Mouse (Mus musculus) cortical plate, adult 2 months (tissue): ENCODE results near the gene Ubb. TPM values are rescaled to one million over a fixed set of nuclear protein-coding genes. Genes with fewer than 3 reads are reported as not detected.

Experiments
- H3K27ac ChIP-seq: fragments of 200-500 bp; 2 replicates; pipeline ENCODE4 v1.5.1; 2012; ENCODE audit warnings: low read length, control low read depth, inconsistent platforms; ENCODE audit not compliant: insufficient read depth
- H3K4me1 ChIP-seq: fragments of 200-500 bp; 2 replicates; pipeline ENCODE4 v1.6.1; 2011; ENCODE audit warnings: low read length; ENCODE audit not compliant: control insufficient read depth, insufficient read depth
- H3K4me3 ChIP-seq: fragments of 200-500 bp; 2 replicates; pipeline ENCODE4 v1.5.1; 2011; ENCODE audit warnings: mild to moderate bottlenecking, low read length, control low read depth; ENCODE audit not compliant: insufficient read depth
- CTCF ChIP-seq: fragments of 200-500 bp; IDR thresholded peaks from 2 replicates; pipeline ENCODE4 v1.5.1; 2011; ENCODE audit warnings: mild to moderate bottlenecking, control low read depth, low read length; ENCODE audit not compliant: insufficient read depth; ENCODE audit errors: extremely low read depth
- POLR2A ChIP-seq: fragments of 200-500 bp; IDR thresholded peaks from 2 replicates; pipeline ENCODE4 v1.6.1; 2011; ENCODE audit warnings: mild to moderate bottlenecking, low read length, control low read depth; ENCODE audit not compliant: insufficient read depth; ENCODE audit errors: extremely low read depth
- polyA plus RNA-seq: library from polyadenylated mRNA; depleted of rRNA; stranded (reverse); fragments of >200 nt; gene quantifications from 2 replicates; pipeline ENCODE4 v1.2.3, GENCODE M21; 2012

The Ubb gene
- polyA plus RNA-seq, 1 experiment = 3,262 TPM

DNA sequence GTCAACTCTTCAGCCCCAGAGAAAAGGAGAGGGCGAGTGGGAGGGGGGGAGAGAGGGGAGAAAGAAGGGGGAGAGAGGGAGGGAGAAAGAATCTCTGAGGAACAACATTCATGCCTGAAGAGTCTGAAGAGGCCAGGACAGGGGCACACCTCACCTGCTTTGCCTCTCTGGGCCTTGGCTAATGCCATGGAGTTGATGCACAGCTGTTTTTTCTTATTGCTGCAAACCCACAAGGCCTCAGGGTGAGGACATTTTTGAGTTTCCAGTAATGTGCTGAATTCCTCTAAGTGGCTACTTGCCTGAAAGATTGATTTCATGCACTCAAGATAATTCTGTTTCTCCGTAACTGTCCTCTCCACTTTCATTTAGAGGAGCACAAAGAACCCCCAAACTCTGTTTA, 7.2 kb downstream of the Ubb start:
- TF ChIP-seq CTCF (no peak), POLR2A (no peak)
- no peak overlapping the region for H3K27ac ChIP-seq
- peaks cover 3% of the 10 kb centered on the region; the same call in 1 of the 2 replicates for H3K4me1 ChIP-seq
- no peak overlapping the region for H3K4me3 ChIP-seq

DNA sequence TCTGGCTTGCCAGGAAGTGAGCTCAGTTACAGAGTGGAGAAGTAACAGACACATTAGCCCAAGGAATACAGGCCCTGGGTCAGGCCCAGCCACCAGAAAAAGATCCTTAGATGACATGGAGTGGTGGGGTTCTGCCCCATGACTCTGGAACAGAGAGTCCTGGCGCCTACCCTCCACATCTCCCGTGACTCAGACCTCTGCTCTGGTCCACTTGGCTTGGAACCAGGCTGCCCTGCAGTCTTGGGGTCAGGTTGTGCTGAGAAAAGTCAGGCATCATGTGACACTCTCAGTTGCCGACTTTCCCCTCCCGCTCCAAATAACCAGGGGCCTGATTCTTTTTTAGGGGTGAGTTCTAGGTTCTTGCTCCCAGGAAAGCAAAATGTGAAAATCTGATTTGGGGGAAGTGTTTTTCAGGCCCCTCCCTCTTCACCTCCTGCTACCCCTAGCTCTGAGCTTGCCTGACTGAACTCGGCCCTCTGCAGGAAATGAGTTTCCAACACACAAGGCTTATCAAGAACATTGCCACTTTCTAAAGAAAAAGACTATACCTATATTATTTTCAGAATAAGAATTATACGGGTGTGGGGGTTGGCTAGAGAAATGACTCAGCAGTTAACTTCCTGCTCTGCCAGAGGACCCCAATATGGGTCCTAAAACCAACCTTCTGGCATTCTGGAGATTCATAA, 8.1 kb downstream of the Ubb start:
- H3K4me3 ChIP-seq = no peak overlapping the region
- H3K4me1 ChIP-seq = peaks cover 3% of the 10 kb centered on the region; the same call in 1 of the 2 replicates
- no peak overlapping the region for H3K27ac ChIP-seq
- TF ChIP-seq POLR2A = no peak
- TF ChIP-seq CTCF = no peak

DNA sequence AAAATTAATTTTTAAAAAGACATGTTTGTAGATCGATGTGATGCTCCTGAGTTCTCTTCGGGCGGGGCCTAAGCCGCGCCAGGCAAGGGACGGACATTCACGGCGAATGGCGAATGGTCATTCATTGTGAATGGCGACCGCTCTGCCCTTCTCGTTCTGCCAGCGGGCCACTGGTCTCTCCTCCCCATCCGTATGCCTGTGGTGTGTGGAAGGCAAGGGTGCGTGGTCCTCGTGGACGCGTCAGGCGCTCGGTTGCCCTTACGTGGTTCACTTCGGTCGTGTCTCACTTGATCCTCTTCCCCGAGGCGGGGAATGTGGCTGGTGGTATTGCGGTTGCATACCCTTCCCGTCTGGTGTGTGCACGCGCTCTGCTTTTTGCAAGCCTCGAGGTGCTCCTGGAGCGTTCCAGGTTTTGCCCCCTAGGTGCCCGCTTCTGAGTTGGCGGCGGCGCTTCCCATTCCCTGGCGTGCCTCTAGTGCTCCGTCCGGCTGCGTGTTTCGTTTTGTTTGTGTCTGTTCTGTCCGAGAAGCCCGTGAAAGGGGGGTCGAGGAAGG, 9.6 kb downstream of the Ubb start:
- H3K4me1 ChIP-seq = no peaks in the 10 kb centered on the region
- peak overlapping the region; percentile 23 for H3K4me3 ChIP-seq
- no peak for TF ChIP-seq CTCF
- TF ChIP-seq POLR2A = no peak
- no peak overlapping the region for H3K27ac ChIP-seq

DNA sequence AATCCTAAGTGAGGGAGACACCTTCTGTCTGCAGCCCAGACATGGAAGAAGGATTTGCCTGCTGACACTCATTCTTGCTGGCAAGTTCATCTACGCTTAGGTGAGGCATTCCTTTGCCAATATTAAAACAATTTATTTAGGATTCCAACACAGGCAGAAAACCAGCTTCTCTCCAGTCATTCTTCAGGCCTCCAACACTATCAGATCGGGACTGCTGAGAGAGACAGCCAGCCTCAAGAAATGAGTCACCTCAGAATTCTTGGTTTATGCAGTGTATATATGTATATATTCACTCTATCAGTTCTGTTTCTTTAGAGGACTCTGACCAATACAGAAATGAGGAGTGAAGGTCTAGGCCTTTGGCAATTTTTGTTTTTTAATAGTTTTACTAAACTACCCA, 12.6 kb downstream of the Ubb start:
- TF ChIP-seq CTCF = no peak
- TF ChIP-seq POLR2A = no peak
- Histone ChIP-seq H3K4me1 (no peaks in the 10 kb centered on the region), H3K27ac (no peak overlapping the region), H3K4me3 (no peak overlapping the region)

DNA sequence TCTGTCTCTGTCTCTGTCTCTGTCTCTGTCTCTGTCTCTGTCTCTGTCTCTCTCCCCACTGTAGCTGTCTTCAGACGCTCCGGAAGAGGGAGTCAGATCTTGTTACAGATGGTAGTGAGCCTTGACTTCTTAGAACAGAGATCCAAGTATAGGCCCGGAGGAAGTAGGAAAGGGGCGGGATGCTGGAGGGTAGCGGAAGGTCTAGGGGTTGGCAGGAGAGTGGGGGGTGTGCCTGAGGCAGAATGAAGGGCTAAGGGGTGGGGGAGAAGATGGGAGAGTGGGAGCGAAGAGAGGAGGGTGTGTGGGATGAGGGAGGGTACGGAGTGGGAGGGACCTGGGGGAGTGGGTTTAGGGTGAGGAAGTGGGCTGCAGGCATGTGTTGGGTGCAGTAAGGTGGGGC, 14.8 kb downstream of the Ubb start:
- H3K4me3 ChIP-seq = no peak overlapping the region
- H3K4me1 ChIP-seq = no peaks in the 10 kb centered on the region
- no peak overlapping the region for H3K27ac ChIP-seq
- TF ChIP-seq POLR2A (no peak), CTCF (no peak)

DNA sequence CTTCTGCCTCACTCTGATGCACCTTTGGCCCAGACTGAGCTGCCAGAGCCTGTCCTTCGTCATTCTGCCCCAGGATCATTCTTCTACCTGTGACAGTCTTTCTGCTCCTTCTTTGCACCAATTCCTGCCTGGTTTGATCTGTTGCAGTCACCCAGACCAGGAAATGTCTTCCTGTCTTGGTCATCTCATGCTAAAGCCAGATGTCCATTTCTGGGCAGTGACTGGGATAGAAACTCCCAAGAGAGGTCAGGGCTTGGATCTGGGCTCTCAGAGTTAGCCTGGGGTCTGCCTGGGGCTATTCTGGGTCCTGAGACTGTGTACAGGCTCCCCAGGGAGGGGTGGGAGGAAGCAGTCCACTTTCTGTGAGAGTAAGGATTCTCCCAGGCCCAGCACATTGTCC, 15.2 kb downstream of the Ubb start:
- H3K27ac ChIP-seq = no peak overlapping the region
- H3K4me3 ChIP-seq = no peak overlapping the region
- no peaks in the 10 kb centered on the region for H3K4me1 ChIP-seq
- TF ChIP-seq POLR2A = no peak
- no peak for TF ChIP-seq CTCF

DNA sequence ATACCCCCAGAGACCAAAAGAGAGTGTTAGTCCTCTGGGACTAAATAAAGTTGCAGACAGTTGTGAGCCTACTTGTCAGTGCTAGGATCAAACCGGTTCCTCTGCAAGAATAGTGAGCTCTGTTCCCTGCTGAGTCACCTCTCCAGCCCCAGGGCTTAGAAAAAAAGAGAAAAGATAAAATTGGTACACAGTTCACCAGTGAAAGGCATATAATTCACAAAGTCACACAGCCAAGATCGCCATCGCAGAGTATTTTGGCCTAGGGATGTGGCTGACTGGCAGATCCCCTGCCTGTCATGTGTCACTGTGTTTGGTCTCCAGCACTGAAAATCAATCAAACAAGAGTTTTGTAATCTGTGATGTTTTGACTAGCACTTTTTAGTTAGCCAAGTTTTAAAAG, 17.3 kb downstream of the Ubb start:
- Histone ChIP-seq H3K27ac (no peak overlapping the region), H3K4me1 (no peaks in the 10 kb centered on the region), H3K4me3 (no peak overlapping the region)
- no peak for TF ChIP-seq POLR2A
- TF ChIP-seq CTCF = no peak

DNA sequence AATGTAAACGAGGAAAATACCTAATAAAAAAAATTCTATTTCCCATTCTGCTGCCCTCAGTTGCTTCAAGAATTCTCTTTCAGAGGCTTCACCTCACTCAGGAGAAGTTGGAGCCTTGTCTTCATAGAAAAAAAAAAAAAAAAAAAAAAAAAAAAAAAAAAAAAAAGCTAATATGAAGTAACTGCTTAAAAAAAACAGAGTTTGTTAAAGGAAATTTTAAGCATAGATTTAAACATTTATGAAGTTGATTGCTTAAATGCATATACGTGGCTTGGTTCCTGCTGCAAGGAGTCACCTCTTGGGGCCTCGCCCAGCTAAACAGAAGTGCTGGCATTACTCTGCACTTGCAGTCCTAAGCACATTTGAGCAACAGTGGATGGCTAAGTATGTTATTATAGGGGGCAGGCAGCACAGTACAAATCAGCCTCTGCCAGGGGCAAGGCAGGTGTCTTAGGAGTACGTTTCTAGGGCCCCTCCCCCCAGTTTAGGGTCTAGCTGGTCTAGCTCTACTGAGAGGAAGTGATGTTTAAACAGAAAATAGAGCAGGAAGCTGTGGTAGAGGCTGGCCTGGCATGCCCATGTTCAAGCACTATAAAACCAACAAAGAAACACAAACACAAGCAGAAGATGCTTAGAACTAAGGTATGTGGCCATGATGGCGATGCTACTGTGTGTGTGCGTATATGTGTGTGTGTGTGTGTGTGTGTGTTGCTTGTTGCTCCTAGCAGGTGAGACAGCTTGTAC, 23.2 kb downstream of the Ubb start, which contains the start of gene Trpv2:
Gene Trpv2 (plus strand): TSS at position 528 of the 744 bp plus-strand sequence.
- H3K4me1 ChIP-seq = no peaks in the 10 kb centered on the region
- TF ChIP-seq CTCF (no peak), POLR2A (no peak)
- peak within 1 kb of the TSS; percentile 63 for H3K4me3 ChIP-seq
- no peak within 1 kb of the TSS for H3K27ac ChIP-seq

DNA sequence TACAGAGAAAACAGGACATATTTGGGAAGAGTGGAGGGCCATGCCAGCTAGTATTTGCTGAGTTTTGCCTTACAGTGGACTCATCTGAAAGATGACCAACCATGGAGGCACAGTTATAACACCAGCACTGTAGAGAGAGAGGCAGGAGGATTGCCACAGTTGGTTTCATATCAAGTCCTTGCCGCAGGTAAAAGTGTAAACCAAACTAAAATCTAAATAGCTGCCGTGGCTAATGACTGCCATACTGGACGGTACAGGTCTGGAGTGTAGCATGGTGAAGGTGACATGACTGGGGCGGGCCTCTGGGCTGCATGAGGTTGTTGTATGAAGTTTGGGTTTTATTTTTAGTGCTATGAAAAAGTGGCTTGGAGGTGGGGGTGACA, 23.7 kb downstream of the Ubb start:
- TF ChIP-seq POLR2A (no peak), CTCF (no peak)
- Histone ChIP-seq H3K4me1 (no peaks in the 10 kb centered on the region), H3K27ac (no peak overlapping the region), H3K4me3 (no peak overlapping the region; the same call in 1 of the 2 replicates)

DNA sequence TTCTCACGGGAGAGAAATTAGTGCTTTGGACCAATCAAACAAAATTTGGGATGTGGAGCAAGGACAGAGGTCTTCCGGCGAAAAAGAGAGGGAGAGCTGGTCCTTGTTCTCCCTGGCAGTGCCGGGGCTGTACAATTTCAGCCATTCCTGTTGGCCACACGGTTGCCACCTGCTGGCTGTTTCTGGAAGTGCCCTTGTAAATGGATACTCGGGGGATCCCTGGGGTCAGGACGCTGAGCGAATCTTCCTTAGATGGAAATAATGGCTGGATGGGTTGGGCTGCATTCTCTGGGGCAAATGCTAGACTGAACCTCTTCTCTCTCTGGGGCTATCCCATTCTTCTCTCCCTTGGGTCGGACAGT, 24.3 kb downstream of the Ubb start:
- peak overlapping the region; percentile 63 for H3K4me3 ChIP-seq
- H3K4me1 ChIP-seq = no peaks in the 10 kb centered on the region
- TF ChIP-seq CTCF = peak; percentile 85
- TF ChIP-seq POLR2A = peak; percentile 15; the same call in 1 of the 2 replicates
- H3K27ac ChIP-seq = no peak overlapping the region
